Mouse (Mus musculus) retina, adult 2 months (tissue): ENCODE measurements around the gene Hspb1.

Experiments used
- DNase-seq: peaks from one replicate; pipeline ENCODE4 v3.0.0-alpha.2; 2012; ENCODE audit warnings: low read depth, low spot score

Gene Hspb1

GRCm38 (mm10) chr5:135887675-135888102 lies at the start of gene Hspb1:
Gene Hspb1 (plus strand): TSS chr5:135887919.
- no peak for DNase-seq

DNA sequence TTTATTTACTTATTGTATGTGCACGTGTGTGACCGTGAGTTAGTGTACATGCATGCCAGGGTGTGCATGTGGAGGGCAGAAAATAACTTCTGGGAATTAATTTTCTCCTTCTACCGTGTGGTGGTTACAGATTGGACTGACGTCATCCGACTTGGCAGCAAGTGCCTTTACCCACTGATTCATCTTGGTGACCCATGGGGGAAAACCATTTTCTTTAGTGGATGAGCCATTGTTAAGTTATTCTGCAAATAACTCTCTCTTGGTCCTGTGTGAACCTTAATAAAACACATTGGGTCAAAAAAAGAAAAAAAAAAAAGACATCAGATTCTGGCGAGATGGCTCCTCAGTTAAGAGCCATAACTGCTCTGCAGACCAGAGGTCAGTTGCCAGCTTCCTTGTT lies 46.1 kb upstream of the Hspb1 start:
- no peak for DNase-seq

DNA sequence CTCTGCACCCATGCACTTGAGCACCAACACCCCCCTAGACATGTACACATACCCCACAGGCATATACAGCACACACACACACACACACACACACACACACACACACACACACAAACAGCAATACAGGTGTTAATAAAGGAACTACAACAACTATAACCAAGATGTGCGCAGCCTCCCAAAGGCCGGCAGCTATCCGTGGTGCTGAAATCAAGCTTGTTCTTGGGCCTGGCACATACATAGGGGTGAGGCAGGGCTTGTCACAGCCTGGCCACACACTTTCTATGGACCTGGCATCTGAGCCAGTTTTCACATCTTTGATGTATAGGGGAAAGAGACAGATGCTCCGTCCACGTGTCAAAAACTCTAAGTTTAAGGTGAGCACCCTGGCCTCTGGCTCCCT lies 44.3 kb upstream of the Hspb1 start:
- no peak for DNase-seq

DNA sequence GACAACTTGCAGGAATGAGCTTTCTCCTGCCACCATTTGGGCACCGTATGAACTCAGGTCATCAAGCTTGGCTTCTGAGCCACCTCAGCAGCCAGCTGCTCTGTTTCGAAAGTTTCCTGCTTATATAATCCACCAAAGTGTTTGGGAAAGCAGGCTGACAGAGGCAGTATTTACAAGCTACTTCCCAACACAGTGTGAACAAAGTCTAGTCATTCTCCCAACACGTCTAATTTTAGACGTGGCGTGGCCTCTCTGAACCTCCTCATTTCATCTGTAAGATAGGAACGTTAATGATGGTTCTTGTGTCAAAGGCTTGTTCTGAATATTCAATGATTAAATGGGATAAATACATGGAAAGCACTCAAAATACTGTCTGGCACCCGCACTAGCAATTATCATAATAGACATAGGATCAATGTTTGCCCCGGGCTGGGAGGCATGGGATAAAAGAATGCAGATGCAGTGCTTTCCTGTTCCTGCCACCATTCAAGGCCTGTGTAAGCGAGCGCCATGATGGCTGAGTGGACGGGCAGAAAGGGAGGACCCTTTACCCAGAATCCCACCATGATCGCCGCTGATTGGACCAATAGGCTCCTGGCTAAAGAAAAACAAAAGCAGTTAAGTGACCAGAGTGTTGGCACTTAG lies 41.9 kb upstream of the Hspb1 start:
- no peak for DNase-seq

DNA sequence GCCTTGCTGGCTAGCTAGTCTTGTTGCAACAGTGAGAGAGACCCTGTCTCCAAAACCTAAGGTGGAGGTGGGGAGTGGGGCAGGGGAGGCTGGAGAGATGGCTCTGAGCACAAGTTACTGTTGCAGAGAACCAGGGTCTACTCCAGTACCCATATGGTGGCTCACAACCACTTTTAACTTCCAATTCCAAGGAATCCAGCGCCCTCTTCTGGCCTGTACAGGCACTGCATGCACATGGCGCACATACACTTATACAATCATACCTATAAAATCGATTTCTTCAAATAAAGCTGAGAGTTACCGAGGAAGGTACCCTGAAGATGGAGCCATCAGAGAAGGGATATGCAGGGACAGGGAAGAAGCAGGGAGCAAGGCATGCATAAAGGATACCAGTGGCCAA lies 40.3 kb upstream of the Hspb1 start:
- DNase-seq: no peak

- no peak for DNase-seq
These were observed 39.8 kb upstream of the Hspb1 start for GRCm38 (mm10) chr5:135847881-135848280.

DNA sequence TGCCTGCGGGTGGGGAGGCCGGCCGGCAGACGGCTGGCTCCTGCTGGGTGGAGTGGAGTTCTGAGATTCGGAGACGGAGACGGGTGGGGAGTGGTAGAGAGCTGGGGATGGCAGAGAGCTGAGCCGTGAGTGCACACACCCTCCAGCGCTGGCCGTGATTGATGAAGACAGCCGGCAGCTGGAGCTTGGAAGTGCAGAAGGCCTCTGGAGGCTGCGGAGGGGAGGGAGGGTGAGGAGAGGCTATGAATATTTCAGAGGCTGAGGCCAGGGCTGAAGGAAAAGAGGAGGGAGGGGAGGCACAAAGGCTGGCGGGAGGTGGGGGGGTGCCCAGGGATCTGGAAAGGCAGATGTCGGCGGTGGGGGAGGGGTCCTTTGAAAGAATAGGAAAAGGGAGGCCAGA lies 36.7 kb upstream of the Hspb1 start:
- no peak for DNase-seq

DNA sequence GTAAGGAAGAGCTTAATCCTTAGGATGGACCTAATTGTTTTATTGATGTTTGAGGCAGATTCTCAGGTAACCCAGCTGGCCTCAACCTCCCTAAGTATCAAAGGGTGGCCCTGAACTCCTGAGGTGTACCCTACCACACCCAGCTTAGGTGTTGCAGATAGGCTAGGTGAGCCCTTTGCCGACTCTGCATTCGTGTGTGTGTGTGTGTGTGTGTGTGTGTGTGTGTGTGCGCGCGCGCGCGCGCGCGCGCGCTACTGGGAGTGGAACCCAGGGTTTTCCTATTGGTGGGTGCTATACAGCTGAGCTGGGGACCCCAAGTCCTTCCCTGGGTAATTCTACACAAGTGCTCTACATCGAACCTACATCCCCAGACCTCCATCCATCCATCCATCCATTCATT lies 36.2 kb upstream of the Hspb1 start:
- DNase-seq: no peak

DNA sequence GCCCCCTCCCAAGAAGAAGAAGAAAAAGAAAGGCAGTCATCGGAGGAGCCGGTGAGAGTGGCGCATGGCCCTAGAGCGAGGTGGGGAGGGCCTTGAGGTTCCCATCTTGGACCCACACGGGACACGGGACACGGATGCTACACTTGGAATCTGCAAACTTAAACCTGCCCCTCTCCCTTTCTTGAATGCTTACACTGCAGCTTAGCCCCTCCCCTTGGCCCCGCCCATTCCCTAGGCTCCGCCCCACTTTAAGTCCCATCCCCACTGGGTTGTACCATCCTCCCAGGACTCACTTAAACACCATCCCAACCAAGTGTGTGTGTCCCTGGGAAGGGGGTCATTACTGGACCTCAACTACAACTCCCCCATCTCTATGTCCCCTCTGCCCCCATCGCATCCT lies 35.3 kb upstream of the Hspb1 start:
- no peak for DNase-seq

DNA sequence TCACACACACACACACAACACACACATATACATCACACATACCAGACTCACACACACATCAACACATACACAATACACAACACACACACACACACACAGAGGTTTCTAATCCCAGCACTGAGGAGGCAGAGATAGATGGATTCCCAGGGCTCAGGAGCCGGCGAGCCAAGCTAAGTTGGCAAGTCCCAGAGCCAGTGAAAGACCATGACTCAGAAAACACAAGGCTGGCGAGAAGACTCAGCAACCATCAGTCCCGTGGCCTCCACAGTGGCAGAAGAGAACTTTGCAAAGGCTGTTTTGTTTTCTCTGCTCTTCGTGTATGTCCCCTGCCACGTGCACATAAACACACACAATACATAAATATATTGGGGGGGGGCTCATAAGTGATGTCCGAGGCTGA lies 34.0 kb upstream of the Hspb1 start:
- no peak for DNase-seq

DNA sequence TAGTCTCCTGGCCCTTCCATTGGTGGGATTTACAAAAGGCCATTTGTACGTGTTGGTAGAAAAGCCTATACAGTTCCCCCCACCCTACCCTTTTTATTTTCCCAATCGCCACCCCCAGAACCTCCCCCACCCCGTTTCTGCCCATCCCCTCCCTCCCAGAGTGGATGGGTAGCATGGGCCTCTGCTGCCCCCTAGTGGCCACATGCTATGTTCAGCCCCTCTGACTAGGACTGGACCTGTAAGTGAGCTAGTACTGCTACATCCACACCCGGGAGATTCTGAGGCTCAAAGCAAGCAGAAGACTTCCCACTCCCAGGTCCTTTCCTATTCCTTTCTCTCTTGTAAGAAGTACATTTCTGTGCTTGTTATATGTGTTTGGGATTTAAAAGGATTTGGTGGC lies 32.6 kb upstream of the Hspb1 start:
- DNase-seq: peak; percentile 68

DNA sequence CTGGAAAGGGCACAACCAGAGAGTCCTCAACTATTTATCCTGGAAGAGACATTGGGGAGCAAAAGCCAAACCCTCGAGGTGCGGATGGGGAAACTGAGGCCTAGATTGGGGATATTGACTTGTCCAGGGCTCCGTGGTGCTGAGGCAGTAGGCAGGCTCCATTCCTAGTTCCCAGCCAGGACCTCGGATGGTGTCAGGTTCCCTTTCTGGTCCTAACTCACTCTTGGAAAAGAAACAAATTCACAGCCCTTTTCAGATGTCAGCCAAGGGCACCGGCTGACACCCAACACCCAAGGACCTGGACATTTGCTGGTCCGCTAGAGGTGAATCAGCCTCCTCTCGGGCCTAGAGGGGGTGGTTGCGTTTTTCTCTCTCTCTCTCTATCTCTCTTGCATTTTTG lies 21.1 kb upstream of the Hspb1 start:
- DNase-seq: no peak

DNA sequence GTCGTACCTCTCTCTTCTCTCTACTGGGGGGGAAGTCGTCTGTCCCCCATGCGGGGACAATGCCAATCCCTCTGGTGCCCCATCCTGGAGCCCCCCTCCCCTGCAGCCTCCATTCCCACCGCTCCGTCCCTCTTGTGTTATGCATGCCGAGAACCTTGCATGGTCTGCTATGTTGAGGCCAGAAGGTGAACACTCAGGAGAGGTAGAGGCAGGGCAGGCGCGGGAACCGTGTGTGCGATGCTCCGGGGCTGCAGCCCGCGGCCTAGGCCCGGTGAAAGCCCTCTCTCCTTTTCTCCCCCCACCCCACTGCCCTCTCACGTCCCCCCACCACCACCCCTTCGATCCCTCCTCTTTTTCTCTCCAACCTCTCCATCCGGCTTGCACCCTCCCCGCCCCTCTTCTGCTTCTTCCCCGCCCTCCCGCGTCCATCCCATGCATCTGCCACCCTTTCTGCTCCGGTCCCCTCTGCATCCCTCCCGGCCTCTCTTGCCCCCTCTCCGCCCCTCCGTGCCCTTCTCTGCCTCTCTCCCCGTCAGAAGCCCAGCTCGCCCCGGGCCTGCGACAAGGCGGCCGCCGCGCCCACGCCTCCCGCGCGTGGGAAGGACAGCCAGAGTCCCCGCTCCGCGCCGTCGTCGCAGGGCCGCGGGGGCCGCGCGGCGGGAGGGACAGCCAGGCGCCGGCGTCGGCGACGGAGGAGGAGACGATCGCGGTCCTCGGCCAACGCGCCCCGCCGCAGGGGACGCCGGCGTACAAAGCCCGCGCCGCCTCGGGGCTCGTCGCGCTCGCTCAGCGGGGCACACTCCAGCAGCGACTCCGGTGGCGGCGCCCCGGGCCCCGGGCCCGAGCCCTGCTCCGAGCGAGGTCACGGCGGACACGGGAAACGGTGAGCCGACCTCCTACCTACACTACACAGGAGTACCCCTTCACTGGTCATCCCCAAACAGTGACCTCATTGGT lies 19.8 kb upstream of the Hspb1 start:
- DNase-seq: no peak

- no peak for DNase-seq
These were observed 19.1 kb upstream of the Hspb1 start for GRCm38 (mm10) chr5:135868653-135869052.

GRCm38 (mm10) chr5:135869661-135870423 lies 17.9 kb upstream of the Hspb1 start:
- DNase-seq: no peak

DNA sequence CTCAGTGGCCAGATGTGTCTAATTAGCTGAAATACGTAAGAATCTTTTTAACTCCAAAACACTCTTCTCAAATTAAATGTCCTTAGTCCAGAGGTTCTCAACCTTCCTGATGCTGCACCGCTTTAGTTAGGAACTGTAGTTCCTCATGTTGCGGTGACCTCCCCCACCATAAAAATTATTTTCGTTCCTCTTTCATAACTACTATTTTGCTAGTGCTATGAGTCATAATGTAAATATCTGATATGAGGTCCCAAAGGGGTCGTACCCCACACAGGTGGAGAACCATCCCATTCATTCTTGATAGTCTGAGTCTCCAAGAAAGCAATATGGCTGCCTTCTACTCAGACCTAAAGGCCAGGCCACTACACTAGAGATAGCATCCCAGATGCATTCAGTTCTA lies 17.2 kb upstream of the Hspb1 start:
- DNase-seq: no peak

DNA sequence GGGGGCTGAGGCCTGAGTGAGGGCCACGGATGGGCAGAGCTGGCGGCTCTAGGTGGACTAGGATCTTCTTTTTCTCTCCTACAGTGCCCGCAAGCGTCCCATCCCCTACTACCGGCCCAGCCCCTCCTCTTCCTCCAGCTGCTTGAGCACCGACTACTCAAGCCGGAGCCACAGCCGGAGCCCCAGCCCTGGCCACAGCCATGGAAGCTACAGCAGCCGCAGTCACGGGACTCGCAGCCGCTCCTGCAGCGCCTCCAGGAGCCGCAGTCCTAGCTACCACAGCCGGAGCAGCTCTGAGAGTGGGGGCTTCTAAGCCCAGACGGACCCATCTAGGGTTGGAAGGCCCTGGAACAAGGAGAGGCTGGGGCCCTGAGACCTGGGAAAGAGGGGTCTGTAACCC lies 14.7 kb upstream of the Hspb1 start:
- DNase-seq: no peak

GRCm38 (mm10) chr5:135873753-135874152 lies 14.0 kb upstream of the Hspb1 start:
- no peak for DNase-seq

DNA sequence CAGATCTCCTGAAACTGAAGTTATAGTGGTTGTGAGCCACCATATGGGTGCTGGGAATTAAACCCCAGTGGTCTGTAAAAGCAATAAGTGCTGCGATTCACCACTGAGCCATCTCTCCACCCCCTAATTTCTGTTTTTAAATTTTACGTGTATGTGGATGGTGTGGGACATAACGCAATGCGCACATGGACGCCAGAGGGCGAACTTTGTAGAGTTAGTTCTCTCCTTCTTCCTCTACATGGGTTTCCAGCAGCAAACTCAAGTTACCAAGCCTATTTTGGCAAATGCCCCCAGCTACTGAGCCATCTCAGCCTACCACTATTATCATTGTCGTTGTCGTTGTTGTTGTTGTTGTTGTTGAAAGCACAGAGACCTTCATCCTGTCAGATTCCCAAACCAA lies 10.5 kb upstream of the Hspb1 start:
- no peak for DNase-seq

DNA sequence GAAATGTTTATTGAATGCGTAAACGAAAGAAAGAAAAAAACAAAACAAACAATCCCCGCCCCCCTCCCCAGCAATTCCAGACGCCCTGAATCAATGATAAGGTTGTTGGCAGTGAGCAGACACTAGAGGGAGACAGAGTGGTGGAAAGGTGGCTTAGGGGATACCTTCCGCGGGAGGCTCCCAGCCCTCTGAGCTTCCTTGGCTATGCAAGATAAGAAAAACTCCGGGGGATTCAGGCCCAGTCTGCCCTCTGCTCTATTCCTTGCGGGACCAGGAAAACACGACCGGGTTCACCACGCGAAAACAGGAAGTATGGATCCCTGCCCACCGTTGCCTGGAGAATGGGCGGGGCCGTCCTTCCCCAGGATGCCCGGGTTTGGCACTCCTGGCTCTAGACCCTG lies 9.9 kb upstream of the Hspb1 start:
- peak; percentile 53 for DNase-seq

- DNase-seq: no peak
These were observed 8.1 kb upstream of the Hspb1 start for GRCm38 (mm10) chr5:135879449-135880158.

- DNase-seq: no peak
These were observed 3.1 kb upstream of the Hspb1 start for GRCm38 (mm10) chr5:135884641-135885040.
